Mouse (Mus musculus) heart, embryonic 16.5 days (tissue): ENCODE measurements around the gene Mrpl51. TPM values are rescaled to one million over a fixed set of nuclear protein-coding genes. Genes with fewer than 3 reads are reported as not detected.

Experiments
- ATAC-seq: fragments of 200-750 bp; cut with Nextera tagmentation; replicated peaks from 2 replicates; pipeline ENCODE4 v1.8.0; 2017; ENCODE audit warnings: moderate number of reproducible peaks; ENCODE audit not compliant: insufficient read depth, low FRiP score; ENCODE audit errors: extremely low read depth
- H3K27ac ChIP-seq: fragments of 300-500 bp; sonication (generic); 2 replicates; pipeline ENCODE4 v1.5.1; 2014; ENCODE audit warnings: mild to moderate bottlenecking, low read length, control low read depth, moderate library complexity
- H3K27me3 ChIP-seq: fragments of 300-500 bp; sonication (generic); 2 replicates; pipeline ENCODE4 v1.6.1; 2014; ENCODE audit warnings: low read length, mixed read lengths; ENCODE audit not compliant: control insufficient read depth, insufficient read depth
- H3K36me3 ChIP-seq: fragments of 300-500 bp; sonication (generic); 2 replicates; pipeline ENCODE4 v1.6.1; 2014; ENCODE audit not compliant: control insufficient read depth, insufficient read depth
- H3K4me1 ChIP-seq: fragments of 300-500 bp; sonication (generic); 2 replicates; pipeline ENCODE4 v1.6.1; 2014; ENCODE audit warnings: low read length, mixed read lengths; ENCODE audit not compliant: control insufficient read depth, insufficient read depth
- H3K4me2 ChIP-seq: fragments of 300-500 bp; sonication (generic); 2 replicates; pipeline ENCODE4 v1.6.1; 2014; ENCODE audit warnings: low read depth, mild to moderate bottlenecking, control low read depth, low read length
- H3K4me3 ChIP-seq: fragments of 300-500 bp; sonication (generic); 2 replicates; pipeline ENCODE4 v1.5.1; 2014; ENCODE audit warnings: mild to moderate bottlenecking, control low read depth, low read length
- H3K9ac ChIP-seq: fragments of 300-500 bp; sonication (generic); 2 replicates; pipeline ENCODE4 v1.6.1; 2014; ENCODE audit warnings: low read length, control low read depth
- H3K9me3 ChIP-seq: fragments of 300-500 bp; sonication (generic); replicated peaks from 2 replicates; pipeline ENCODE4 v1.6.1; 2016; ENCODE audit warnings: low read length; ENCODE audit not compliant: control insufficient read depth
- WGBS: fragments of 180-500 bp; shearing (Covaris S2); extraction: QIAGEN DNeasy Blood & Tissue Kit; methylation state at CpG from one replicate; pipeline ENCODE4 v1.1.7; 2014; 5-methylcytosine and 5-hydroxymethylcytosine counted together
- polyA plus RNA-seq: library from polyadenylated mRNA; unstranded; fragments of >200 nt; fragmentation: Nextera tagmentation; extraction: Ambion mirVana; gene quantifications from 2 replicates; pipeline ENCODE4 v1.2.1, GENCODE M21; 2015

The Mrpl51 gene
- polyA plus RNA-seq, 1 experiment from 2014 or later = 281 TPM

GRCm38 (mm10) chr6:125173256-125173655 lies 18.3 kb upstream of the Mrpl51 start:
- 88% methylated on average over 7 of the region's 7 CpGs for WGBS
- ATAC-seq = no peak
- H3K27me3 ChIP-seq = no peaks in the 10 kb centered on the region
- H3K9ac ChIP-seq = no peak overlapping the region
- H3K4me3 ChIP-seq = no peak overlapping the region
- H3K4me2 ChIP-seq = no peak overlapping the region
- peaks cover 93% of the 10 kb centered on the region for H3K36me3 ChIP-seq
- no peak overlapping the region for H3K27ac ChIP-seq
- H3K9me3 ChIP-seq = no peaks in the 10 kb centered on the region
- peaks cover 3% of the 10 kb centered on the region; the same call in 1 of the 2 replicates for H3K4me1 ChIP-seq

GRCm38 (mm10) chr6:125175469-125175868 lies 16.1 kb upstream of the Mrpl51 start:
- H3K4me3 ChIP-seq = no peak overlapping the region
- 92% methylated on average over 5 of the region's 5 CpGs for WGBS
- H3K4me1 ChIP-seq = peaks cover 3% of the 10 kb centered on the region; the same call in 1 of the 2 replicates
- no peaks in the 10 kb centered on the region for H3K27me3 ChIP-seq
- no peak overlapping the region for H3K27ac ChIP-seq
- no peaks in the 10 kb centered on the region for H3K9me3 ChIP-seq
- peaks cover 92% of the 10 kb centered on the region for H3K36me3 ChIP-seq
- no peak overlapping the region for H3K9ac ChIP-seq
- no peak overlapping the region for H3K4me2 ChIP-seq
- no peak for ATAC-seq

- WGBS = 90% methylated on average over 7 of the region's 7 CpGs
- ATAC-seq = no peak
These were observed 12.0 kb upstream of the Mrpl51 start for GRCm38 (mm10) chr6:125179601-125180000.

GRCm38 (mm10) chr6:125182133-125182532 lies 9.5 kb upstream of the Mrpl51 start:
- 81% methylated on average over 5 of the region's 5 CpGs for WGBS
- no peak overlapping the region for H3K9ac ChIP-seq
- no peak for ATAC-seq
- H3K27me3 ChIP-seq = no peaks in the 10 kb centered on the region
- no peak overlapping the region for H3K4me2 ChIP-seq
- H3K9me3 ChIP-seq = no peaks in the 10 kb centered on the region
- H3K4me1 ChIP-seq = no peaks in the 10 kb centered on the region
- H3K36me3 ChIP-seq = peaks cover 86% of the 10 kb centered on the region
- no peak overlapping the region for H3K4me3 ChIP-seq
- no peak overlapping the region for H3K27ac ChIP-seq

More at GRCm38 (mm10) chr6:125179601-125180000, 12.0 kb upstream of the Mrpl51 start:
- Histone ChIP-seq H3K27ac (no peak overlapping the region), H3K36me3 (peaks cover 91% of the 10 kb centered on the region), H3K27me3 (no peaks in the 10 kb centered on the region), H3K4me2 (no peak overlapping the region), H3K9ac (no peak overlapping the region), H3K9me3 (no peaks in the 10 kb centered on the region), H3K4me1 (no peaks in the 10 kb centered on the region), H3K4me3 (no peak overlapping the region)

GRCm38 (mm10) chr6:125186203-125186602 lies 5.4 kb upstream of the Mrpl51 start:
- H3K4me3 ChIP-seq = no peak overlapping the region
- no peaks in the 10 kb centered on the region for H3K9me3 ChIP-seq
- H3K4me1 ChIP-seq = peaks cover 6% of the 10 kb centered on the region; the same call in 1 of the 2 replicates
- no peaks in the 10 kb centered on the region for H3K27me3 ChIP-seq
- H3K27ac ChIP-seq = no peak overlapping the region
- H3K4me2 ChIP-seq = no peak overlapping the region
- H3K9ac ChIP-seq = no peak overlapping the region
- H3K36me3 ChIP-seq = peaks cover 73% of the 10 kb centered on the region
- no peak for ATAC-seq
- WGBS = 90% methylated on average over 10 of the region's 10 CpGs

GRCm38 (mm10) chr6:125190816-125191215 lies 785 bp upstream of the Mrpl51 start:
- Histone ChIP-seq H3K9me3 (no peaks in the 10 kb centered on the region), H3K4me1 (peaks cover 9% of the 10 kb centered on the region), H3K36me3 (peaks cover 48% of the 10 kb centered on the region), H3K27ac (peak overlapping the region; percentile 100), H3K9ac (peak overlapping the region; percentile 85), H3K4me3 (peak overlapping the region; percentile 92), H3K27me3 (no peaks in the 10 kb centered on the region), H3K4me2 (peak overlapping the region; percentile 70)
- ATAC-seq = no peak

- peak; percentile 91 for ATAC-seq
- peaks cover 36% of the 10 kb centered on the region for H3K36me3 ChIP-seq
- under 1% methylated on average over 34 of the region's 34 CpGs for WGBS
These were observed 564 bp downstream of the Mrpl51 start for GRCm38 (mm10) chr6:125192016-125192714.

GRCm38 (mm10) chr6:125192841-125193240 lies 1.2 kb downstream of the Mrpl51 start:
- peak overlapping the region; percentile 93 for H3K9ac ChIP-seq
- H3K4me2 ChIP-seq = peak overlapping the region; percentile 89
- H3K4me3 ChIP-seq = peak overlapping the region; percentile 92
- H3K36me3 ChIP-seq = peaks cover 29% of the 10 kb centered on the region
- no peaks in the 10 kb centered on the region for H3K27me3 ChIP-seq
- 23% methylated on average over 5 of the region's 5 CpGs for WGBS
- peaks cover 9% of the 10 kb centered on the region for H3K4me1 ChIP-seq
- ATAC-seq = no peak
- H3K9me3 ChIP-seq = no peaks in the 10 kb centered on the region
- peak overlapping the region; percentile 100 for H3K27ac ChIP-seq

More at GRCm38 (mm10) chr6:125192016-125192714, 564 bp downstream of the Mrpl51 start:
- Histone ChIP-seq H3K4me3 (peak overlapping the region; percentile 92), H3K9ac (peak overlapping the region; percentile 93), H3K4me2 (peak overlapping the region; percentile 89), H3K9me3 (no peaks in the 10 kb centered on the region), H3K27me3 (no peaks in the 10 kb centered on the region), H3K27ac (peak overlapping the region; percentile 100), H3K4me1 (peaks cover 9% of the 10 kb centered on the region)

GRCm38 (mm10) chr6:125193390-125193789 lies 1.8 kb downstream of the Mrpl51 start:
- H3K27me3 ChIP-seq = no peaks in the 10 kb centered on the region
- no peak overlapping the region for H3K27ac ChIP-seq
- H3K4me3 ChIP-seq = peak overlapping the region; percentile 92; the same call in 1 of the 2 replicates
- H3K9ac ChIP-seq = no peak overlapping the region
- peak overlapping the region; percentile 89 for H3K4me2 ChIP-seq
- no peaks in the 10 kb centered on the region for H3K9me3 ChIP-seq
- ATAC-seq = no peak
- peaks cover 9% of the 10 kb centered on the region for H3K4me1 ChIP-seq
- H3K36me3 ChIP-seq = peaks cover 25% of the 10 kb centered on the region
- 51% methylated on average over 7 of the region's 7 CpGs for WGBS
